Mouse (Mus musculus): ENCODE measurements around the gene Trnau1ap. TPM values are rescaled to one million over a fixed set of nuclear protein-coding genes. Genes with fewer than 3 reads are reported as not detected.
A peak's percentile ranks its signal among the peaks of the same experiment; 100 is the strongest.

Gene Trnau1ap
- polyA plus RNA-seq, 1 experiment: 21.2 TPM

GRCm38 (mm10) chr4:132354571-132354970 is 25.2 kb upstream of the Trnau1ap start:
- peaks cover 14% of the 10 kb centered on the region for H3K4me1 ChIP-seq (ENCODE audit: control insufficient read depth, insufficient read depth, low read length)
- H3K4me3 ChIP-seq (ENCODE audit: insufficient read depth, low read length): no peak overlapping the region
- H3K27ac ChIP-seq (ENCODE audit: insufficient read depth, low read depth, low read length): peak overlapping the region; percentile 91
- no peak for TF ChIP-seq POLR2A (IDR thresholded peaks at IDR 0.05; ENCODE audit: borderline replicate concordance, low read depth, low read length)
- no peak for TF ChIP-seq CTCF (IDR thresholded peaks at IDR 0.05; ENCODE audit: low read depth, low read length)

- TF ChIP-seq CTCF (IDR thresholded peaks at IDR 0.05; ENCODE audit: low read depth, low read length) (no peak), POLR2A (IDR thresholded peaks at IDR 0.05; ENCODE audit: borderline replicate concordance, low read depth, low read length) (peak; percentile 87)
- Histone ChIP-seq H3K4me3 (ENCODE audit: insufficient read depth, low read length) (peak within 1 kb of the TSS; percentile 95), H3K4me1 (ENCODE audit: control insufficient read depth, insufficient read depth, low read length) (peaks cover 14% of the 10 kb centered on the region), H3K27ac (ENCODE audit: insufficient read depth, low read depth, low read length) (peak within 1 kb of the TSS; percentile 91)
Observed at GRCm38 (mm10) chr4:132353481-132353885, 24.1 kb upstream of the Trnau1ap start, which contains the start of gene Rcc1. Rcc1 (minus strand) TSS chr4:132353605.

- Histone ChIP-seq H3K27ac (ENCODE audit: insufficient read depth, low read depth, low read length) (peak overlapping the region; percentile 91), H3K4me3 (ENCODE audit: insufficient read depth, low read length) (peak overlapping the region; percentile 95), H3K4me1 (ENCODE audit: control insufficient read depth, insufficient read depth, low read length) (peaks cover 14% of the 10 kb centered on the region)
- TF ChIP-seq CTCF (IDR thresholded peaks at IDR 0.05; ENCODE audit: low read depth, low read length): no peak
- TF ChIP-seq POLR2A (IDR thresholded peaks at IDR 0.05; ENCODE audit: borderline replicate concordance, low read depth, low read length): no peak
Observed at GRCm38 (mm10) chr4:132352739-132353138, 23.4 kb upstream of the Trnau1ap start.

GRCm38 (mm10) chr4:132351401-132351800 is 22.1 kb upstream of the Trnau1ap start:
- TF ChIP-seq CTCF (IDR thresholded peaks at IDR 0.05; ENCODE audit: low read depth, low read length) (no peak), POLR2A (IDR thresholded peaks at IDR 0.05; ENCODE audit: borderline replicate concordance, low read depth, low read length) (no peak)
- H3K4me1 ChIP-seq (ENCODE audit: control insufficient read depth, insufficient read depth, low read length): peaks cover 14% of the 10 kb centered on the region
- peak overlapping the region; percentile 95 for H3K4me3 ChIP-seq (ENCODE audit: insufficient read depth, low read length)
- H3K27ac ChIP-seq (ENCODE audit: insufficient read depth, low read depth, low read length): peak overlapping the region; percentile 34

- Histone ChIP-seq H3K4me1 (ENCODE audit: control insufficient read depth, insufficient read depth, low read length) (peaks cover 16% of the 10 kb centered on the region), H3K27ac (ENCODE audit: insufficient read depth, low read depth, low read length) (no peak overlapping the region), H3K4me3 (ENCODE audit: insufficient read depth, low read length) (no peak overlapping the region)
- TF ChIP-seq POLR2A (IDR thresholded peaks at IDR 0.05; ENCODE audit: borderline replicate concordance, low read depth, low read length) (no peak), CTCF (IDR thresholded peaks at IDR 0.05; ENCODE audit: low read depth, low read length) (no peak)
Observed at GRCm38 (mm10) chr4:132350854-132351253, 21.5 kb upstream of the Trnau1ap start.

GRCm38 (mm10) chr4:132350123-132350740 is 20.9 kb upstream of the Trnau1ap start:
- H3K4me1 ChIP-seq (ENCODE audit: control insufficient read depth, insufficient read depth, low read length): peaks cover 16% of the 10 kb centered on the region
- H3K27ac ChIP-seq (ENCODE audit: insufficient read depth, low read depth, low read length): no peak overlapping the region

GRCm38 (mm10) chr4:132349495-132350122 is 20.3 kb upstream of the Trnau1ap start:
- H3K4me1 ChIP-seq (ENCODE audit: control insufficient read depth, insufficient read depth, low read length): peaks cover 14% of the 10 kb centered on the region
- no peak overlapping the region for H3K4me3 ChIP-seq (ENCODE audit: insufficient read depth, low read length)
- no peak overlapping the region for H3K27ac ChIP-seq (ENCODE audit: insufficient read depth, low read depth, low read length)
- TF ChIP-seq CTCF (IDR thresholded peaks at IDR 0.05; ENCODE audit: low read depth, low read length): peak; percentile 60
- TF ChIP-seq POLR2A (IDR thresholded peaks at IDR 0.05; ENCODE audit: borderline replicate concordance, low read depth, low read length): no peak

More at GRCm38 (mm10) chr4:132350123-132350740, 20.9 kb upstream of the Trnau1ap start:
- no peak overlapping the region for H3K4me3 ChIP-seq (ENCODE audit: insufficient read depth, low read length)
- no peak for TF ChIP-seq POLR2A (IDR thresholded peaks at IDR 0.05; ENCODE audit: borderline replicate concordance, low read depth, low read length)
- no peak for TF ChIP-seq CTCF (IDR thresholded peaks at IDR 0.05; ENCODE audit: low read depth, low read length)

GRCm38 (mm10) chr4:132346661-132347060 is 17.3 kb upstream of the Trnau1ap start:
- H3K27ac ChIP-seq (ENCODE audit: insufficient read depth, low read depth, low read length): no peak overlapping the region

GRCm38 (mm10) chr4:132346261-132346660 is 16.9 kb upstream of the Trnau1ap start:
- Histone ChIP-seq H3K4me3 (ENCODE audit: insufficient read depth, low read length) (no peak overlapping the region), H3K4me1 (ENCODE audit: control insufficient read depth, insufficient read depth, low read length) (peaks cover 12% of the 10 kb centered on the region), H3K27ac (ENCODE audit: insufficient read depth, low read depth, low read length) (no peak overlapping the region)
- TF ChIP-seq CTCF (IDR thresholded peaks at IDR 0.05; ENCODE audit: low read depth, low read length) (no peak), POLR2A (IDR thresholded peaks at IDR 0.05; ENCODE audit: borderline replicate concordance, low read depth, low read length) (no peak)

More at GRCm38 (mm10) chr4:132346661-132347060, 17.3 kb upstream of the Trnau1ap start:
- TF ChIP-seq CTCF (IDR thresholded peaks at IDR 0.05; ENCODE audit: low read depth, low read length) (no peak), POLR2A (IDR thresholded peaks at IDR 0.05; ENCODE audit: borderline replicate concordance, low read depth, low read length) (no peak)
- H3K4me3 ChIP-seq (ENCODE audit: insufficient read depth, low read length): no peak overlapping the region
- H3K4me1 ChIP-seq (ENCODE audit: control insufficient read depth, insufficient read depth, low read length): peaks cover 16% of the 10 kb centered on the region

GRCm38 (mm10) chr4:132345843-132346212 is 16.5 kb upstream of the Trnau1ap start:
- no peak for TF ChIP-seq CTCF (IDR thresholded peaks at IDR 0.05; ENCODE audit: low read depth, low read length)
- no peak for TF ChIP-seq POLR2A (IDR thresholded peaks at IDR 0.05; ENCODE audit: borderline replicate concordance, low read depth, low read length)
- H3K4me3 ChIP-seq (ENCODE audit: insufficient read depth, low read length): no peak overlapping the region
- no peak overlapping the region for H3K27ac ChIP-seq (ENCODE audit: insufficient read depth, low read depth, low read length)
- peaks cover 12% of the 10 kb centered on the region for H3K4me1 ChIP-seq (ENCODE audit: control insufficient read depth, insufficient read depth, low read length)
